Mouse (Mus musculus) T-helper 17 cell (primary cell): ENCODE results near the gene Kif26a.

Experiments
- in situ Hi-C, 2 experiments: fragments of 300-600 bp; cut with MboI, MseI; formaldehyde crosslinking; loops; 1 replicate in 1 of 2; 2 replicates in 1 of 2; pipeline ENCODE4 v1.15.1; 2025; ENCODE audit warnings: high pct_unique_total_duplicates in 2 of 2

Gene Kif26a

GRCm38 (mm10) chr12:112215545-112215944, 69.5 kb downstream of the Kif26a start:
- in situ Hi-C loops, result loop anchor here in 1 of 2 experiments (5.0 kb wide), 1 partner anchor 1097 kb away; no protein-coding TSS in a partner anchor

GRCm38 (mm10) chr12:112217021-112217420, 71.0 kb downstream of the Kif26a start:
- in situ Hi-C loops, result loop anchor here in 1 of 2 experiments (5.0 kb wide), 1 partner anchor 1095 kb away; no protein-coding TSS in a partner anchor

- in situ Hi-C loops, result loop anchor here in 1 of 2 experiments (5.0 kb wide), 1 partner anchor 1095 kb away; no protein-coding TSS in a partner anchor
Observed at GRCm38 (mm10) chr12:112217681-112218080, 71.7 kb downstream of the Kif26a start.

GRCm38 (mm10) chr12:112221290-112221689, 75.3 kb downstream of the Kif26a start:
- in situ Hi-C loops, result no loop called here

GRCm38 (mm10) chr12:112221754-112222439, 75.9 kb downstream of the Kif26a start:
- in situ Hi-C loops, result no loop called here

- in situ Hi-C loops, result no loop called here
Observed at GRCm38 (mm10) chr12:112223721-112224337, 77.8 kb downstream of the Kif26a start.

- in situ Hi-C loops, result no loop called here
Observed at GRCm38 (mm10) chr12:112226238-112226637, 80.2 kb downstream of the Kif26a start.

GRCm38 (mm10) chr12:112226656-112227055, 80.6 kb downstream of the Kif26a start:
- in situ Hi-C loops, result no loop called here

- in situ Hi-C loops, result no loop called here
Observed at GRCm38 (mm10) chr12:112229084-112229483, 83.1 kb downstream of the Kif26a start.

- in situ Hi-C loops, result no loop called here
Observed at GRCm38 (mm10) chr12:112230196-112230595, 84.2 kb downstream of the Kif26a start.
